Mouse (Mus musculus) lung, embryonic 16.5 days (tissue): ENCODE measurements around the gene Tmem95. TPM values are rescaled to one million over a fixed set of nuclear protein-coding genes. Genes with fewer than 3 reads are reported as not detected.

Experiments used
- ATAC-seq: fragments of 200-750 bp; cut with Nextera tagmentation; 2 replicates; pipeline ENCODE4 v1.8.0; 2017; ENCODE audit warnings: low read depth, mild to moderate bottlenecking, moderate library complexity
- H3K27ac ChIP-seq: fragments of 300-500 bp; sonication (generic); 2 replicates; pipeline ENCODE4 v1.5.1; 2014; ENCODE audit warnings: mild to moderate bottlenecking, control low read depth, low read length
- H3K27me3 ChIP-seq: fragments of 300-500 bp; sonication (generic); 2 replicates; pipeline ENCODE4 v1.6.1; 2014; ENCODE audit warnings: low read depth, low read length, mixed read lengths; ENCODE audit not compliant: control insufficient read depth, insufficient read depth
- H3K36me3 ChIP-seq: fragments of 300-500 bp; sonication (generic); 2 replicates; pipeline ENCODE4 v1.6.1; 2014; ENCODE audit warnings: low read length; ENCODE audit not compliant: control insufficient read depth, insufficient read depth
- H3K4me1 ChIP-seq: fragments of 300-500 bp; sonication (generic); replicated peaks from 2 replicates; pipeline ENCODE4 v1.6.1; 2014; ENCODE audit warnings: low read length, mixed read lengths; ENCODE audit not compliant: control insufficient read depth, insufficient read depth
- H3K4me2 ChIP-seq: fragments of 300-500 bp; sonication (generic); 2 replicates; pipeline ENCODE4 v1.6.1; 2014; ENCODE audit warnings: low read depth, low read length, control low read depth
- H3K4me3 ChIP-seq: fragments of 300-500 bp; sonication (generic); 2 replicates; pipeline ENCODE4 v1.5.1; 2014; ENCODE audit warnings: mild to moderate bottlenecking, low read length, control low read depth
- H3K9ac ChIP-seq: fragments of 300-500 bp; sonication (generic); 2 replicates; pipeline ENCODE4 v1.6.1; 2014; ENCODE audit warnings: low read length, control low read depth
- H3K9me3 ChIP-seq: fragments of 300-500 bp; sonication (generic); 2 replicates; pipeline ENCODE4 v1.6.1; 2016; ENCODE audit warnings: low read length; ENCODE audit not compliant: control insufficient read depth
- WGBS: fragments of 180-500 bp; shearing (Covaris S2); extraction: QIAGEN DNeasy Blood & Tissue Kit; methylation state at CpG from one replicate; pipeline ENCODE4 v1.1.7; 2014; 5-methylcytosine and 5-hydroxymethylcytosine counted together
- microRNA-seq: library from miRNA; unstranded; fragments of <30 nt; microRNA quantifications from one replicate; pipeline ENCODE4, GENCODE M21; 2016
- polyA plus RNA-seq: library from polyadenylated mRNA; unstranded; fragments of >200 nt; fragmentation: Nextera tagmentation; extraction: Ambion mirVana; gene quantifications from 2 replicates; pipeline ENCODE4 v1.2.1, GENCODE M21; 2015

Gene Tmem95
- polyA plus RNA-seq, 1 experiment from 2014 or later: not detected

- Histone ChIP-seq H3K4me3 (peak overlapping the region; percentile 48), H3K27me3 (peaks cover 15% of the 10 kb centered on the region), H3K36me3 (peaks cover 2% of the 10 kb centered on the region; the same call in 1 of the 2 replicates), H3K9me3 (no peaks in the 10 kb centered on the region), H3K4me1 (peaks cover 34% of the 10 kb centered on the region), H3K4me2 (peak overlapping the region; percentile 88), H3K9ac (peak overlapping the region; percentile 76), H3K27ac (peak overlapping the region; percentile 36; the same call in 1 of the 2 replicates)
- no peak for ATAC-seq
- 7% methylated on average over 41 of the region's 48 CpGs for WGBS
These were observed 43.7 kb downstream of the Tmem95 start for GRCm38 (mm10) chr11:69834001-69834549.

GRCm38 (mm10) chr11:69833554-69833953, 44.3 kb downstream of the Tmem95 start:
- H3K27ac ChIP-seq: peak overlapping the region; percentile 36; the same call in 1 of the 2 replicates
- no peak for ATAC-seq
- H3K4me1 ChIP-seq: peaks cover 33% of the 10 kb centered on the region
- 52% methylated on average over 8 of the region's 8 CpGs for WGBS
- H3K4me2 ChIP-seq: peak overlapping the region; percentile 88
- no peaks in the 10 kb centered on the region for H3K9me3 ChIP-seq
- peaks cover 2% of the 10 kb centered on the region; the same call in 1 of the 2 replicates for H3K36me3 ChIP-seq
- H3K27me3 ChIP-seq: peaks cover 15% of the 10 kb centered on the region
- peak overlapping the region; percentile 76 for H3K9ac ChIP-seq
- peak overlapping the region; percentile 48 for H3K4me3 ChIP-seq

DNA sequence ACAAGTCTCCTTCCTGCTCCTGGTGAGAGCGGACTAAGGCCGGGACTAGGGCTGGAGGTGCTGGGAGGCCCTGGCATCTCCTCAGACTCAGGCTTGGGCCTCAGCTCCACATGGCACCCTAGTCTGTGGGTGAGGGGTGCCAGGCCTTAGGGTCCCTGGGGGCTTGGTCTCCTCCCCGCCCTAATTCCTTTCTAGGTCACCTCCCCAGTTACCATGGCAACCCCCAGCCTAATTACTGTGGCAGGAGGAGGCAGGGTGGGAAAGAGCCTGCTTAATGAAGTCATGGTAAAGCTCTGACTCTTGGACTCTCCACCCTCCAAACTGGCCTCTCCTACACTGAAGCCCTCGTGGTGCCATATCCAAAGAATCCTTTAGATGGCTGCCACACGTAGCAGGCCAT, 49.0 kb downstream of the Tmem95 start:
- Histone ChIP-seq H3K4me3 (no peak overlapping the region), H3K9me3 (no peaks in the 10 kb centered on the region), H3K4me1 (peaks cover 4% of the 10 kb centered on the region), H3K9ac (no peak overlapping the region), H3K36me3 (peaks cover 19% of the 10 kb centered on the region; the same call in 1 of the 2 replicates), H3K4me2 (no peak overlapping the region), H3K27ac (no peak overlapping the region), H3K27me3 (peaks cover 4% of the 10 kb centered on the region; the same call in 1 of the 2 replicates)
- ATAC-seq: no peak
- WGBS: 74% methylated on average over 5 of the region's 5 CpGs

Small RNA genes lying within 50 kb of the gene (microRNA-seq; reads per million reads assigned to microRNA genes)
- not detected for gene Mir6924

Other genes starting within 250 kb of the Tmem95 start
- gene Fxr2, start 245.0 kb downstream of the Tmem95 start, polyA plus RNA-seq: 22.2 and 22.6 TPM in 2 replicates
- 0.54 TPM in 1 of 2 replicates, not detected in the other for gene Sox15, start 222.7 kb downstream of the Tmem95 start, polyA plus RNA-seq
- 65.5 and 71.0 TPM in 2 replicates for gene Mpdu1, start 215.4 kb downstream of the Tmem95 start, polyA plus RNA-seq
- gene Cd68, start 211.9 kb downstream of the Tmem95 start, polyA plus RNA-seq: 19.2 and 19.4 TPM in 2 replicates
- 539 and 624 TPM in 2 replicates for gene Eif4a1, start 205.6 kb downstream of the Tmem95 start, polyA plus RNA-seq
- 69.3 and 70.6 TPM in 2 replicates for gene Senp3, start 195.9 kb downstream of the Tmem95 start, polyA plus RNA-seq
- 0.89 and 1.2 TPM in 2 replicates for gene Tnfsf13, start 192.2 kb downstream of the Tmem95 start, polyA plus RNA-seq
- gene Tnfsf12, start 182.2 kb downstream of the Tmem95 start, polyA plus RNA-seq: 10.6 and 12.8 TPM in 2 replicates
- 5.0 and 5.4 TPM in 2 replicates for gene Tnfsfm13, start 181.9 kb downstream of the Tmem95 start, polyA plus RNA-seq
- gene Polr2a, start 119.4 kb downstream of the Tmem95 start, polyA plus RNA-seq: 24.1 and 25.3 TPM in 2 replicates
- 0.36 and 0.64 TPM in 2 replicates for gene Slc35g3, start 116.0 kb downstream of the Tmem95 start, polyA plus RNA-seq
- gene Zbtb4, start 112.1 kb downstream of the Tmem95 start, polyA plus RNA-seq: 3.5 and 4.9 TPM in 2 replicates
- 18.6 and 20.7 TPM in 2 replicates for gene Chrnb1, start 82.1 kb downstream of the Tmem95 start, polyA plus RNA-seq
- 1.0 and 1.7 TPM in 2 replicates for gene Fgf11, start 76.2 kb downstream of the Tmem95 start, polyA plus RNA-seq
- 6.5 and 8.6 TPM in 2 replicates for gene Tmem102, start 72.4 kb downstream of the Tmem95 start, polyA plus RNA-seq
- gene Gm39566, start 62.7 kb downstream of the Tmem95 start, polyA plus RNA-seq: not detected in 2 replicates
- gene Spem2, start 59.6 kb downstream of the Tmem95 start, polyA plus RNA-seq: not detected in 2 replicates
- not detected in 2 replicates for gene Spem1, start 55.8 kb downstream of the Tmem95 start, polyA plus RNA-seq
- gene Nlgn2, start 40.2 kb downstream of the Tmem95 start, polyA plus RNA-seq: 4.4 and 5.0 TPM in 2 replicates
- gene Tmem256, start 39.5 kb downstream of the Tmem95 start, polyA plus RNA-seq: 443 and 452 TPM in 2 replicates
- 115 and 137 TPM in 2 replicates for gene Plscr3, start 31.6 kb downstream of the Tmem95 start, polyA plus RNA-seq
- gene Tnk1, start 19.3 kb downstream of the Tmem95 start, polyA plus RNA-seq: 10.8 and 11.8 TPM in 2 replicates
- gene Kctd11, start 3.4 kb upstream of the Tmem95 start, polyA plus RNA-seq: 10.9 and 11.4 TPM in 2 replicates
- gene Acap1, start 17.5 kb upstream of the Tmem95 start, polyA plus RNA-seq: 2.1 and 3.8 TPM in 2 replicates
- gene 2810408A11Rik, start 23.0 kb upstream of the Tmem95 start, polyA plus RNA-seq: 7.9 and 8.6 TPM in 2 replicates
- 5.7 and 6.4 TPM in 2 replicates for gene Neurl4, start 23.1 kb upstream of the Tmem95 start, polyA plus RNA-seq
- gene Gps2, start 35.9 kb upstream of the Tmem95 start, polyA plus RNA-seq: 85.1 and 87.8 TPM in 2 replicates
- 1,390 and 1,410 TPM in 2 replicates for gene Eif5a, start 43.9 kb upstream of the Tmem95 start, polyA plus RNA-seq
- gene Ybx2, start 57.8 kb upstream of the Tmem95 start, polyA plus RNA-seq: 2.7 and 4.9 TPM in 2 replicates
- gene Slc2a4, start 70.2 kb upstream of the Tmem95 start, polyA plus RNA-seq: 17.1 and 17.2 TPM in 2 replicates
- 172 and 202 TPM in 2 replicates for gene Cldn7, start 86.8 kb upstream of the Tmem95 start, polyA plus RNA-seq
- gene Ctdnep1, start 103.1 kb upstream of the Tmem95 start, polyA plus RNA-seq: 20.6 and 23.0 TPM in 2 replicates
- 98.4 and 99.2 TPM in 2 replicates for gene Elp5, start 104.5 kb upstream of the Tmem95 start, polyA plus RNA-seq
- gene Gabarap, start 113.1 kb upstream of the Tmem95 start, polyA plus RNA-seq: 515 and 536 TPM in 2 replicates
- gene Phf23, start 117.8 kb upstream of the Tmem95 start, polyA plus RNA-seq: 58.1 and 59.5 TPM in 2 replicates
- 30.1 and 30.7 TPM in 2 replicates for gene Dvl2, start 122.6 kb upstream of the Tmem95 start, polyA plus RNA-seq
- gene Acadvl, start 137.4 kb upstream of the Tmem95 start, polyA plus RNA-seq: 90.0 and 92.0 TPM in 2 replicates
- 5.5 and 7.9 TPM in 2 replicates for gene Dlg4, start 138.9 kb upstream of the Tmem95 start, polyA plus RNA-seq
- 0.18 TPM in 1 of 2 replicates, not detected in the other for gene Asgr1, start 176.1 kb upstream of the Tmem95 start, polyA plus RNA-seq
- 0.30 TPM in 1 of 2 replicates, not detected in the other for gene Asgr2, start 214.6 kb upstream of the Tmem95 start, polyA plus RNA-seq